Mouse (Mus musculus) limb, embryonic 12.5 days (tissue): ENCODE results near the gene Prdm8. TPM values are rescaled to one million over a fixed set of nuclear protein-coding genes. Genes with fewer than 3 reads are reported as not detected.

Experiments
- ATAC-seq: fragments of 200-750 bp; cut with Nextera tagmentation; 2 replicates; pipeline ENCODE4 v1.8.0; 2017; ENCODE audit warnings: low read depth, moderate TSS enrichment; ENCODE audit not compliant: insufficient number of reproducible peaks, insufficient read depth, low FRiP score, low TSS enrichment
- H3K27ac ChIP-seq: fragments of 300-500 bp; sonication (generic); 2 replicates; pipeline ENCODE4 v1.5.1; 2016; ENCODE audit warnings: mild to moderate bottlenecking, moderate library complexity
- H3K27me3 ChIP-seq: fragments of 300-500 bp; sonication (generic); 2 replicates; pipeline ENCODE4 v1.6.1; 2016; ENCODE audit warnings: mild to moderate bottlenecking, moderate library complexity
- H3K36me3 ChIP-seq: fragments of 300-500 bp; sonication (generic); 2 replicates; pipeline ENCODE4 v1.6.1; 2016; ENCODE audit warnings: mild to moderate bottlenecking, moderate library complexity
- H3K4me1 ChIP-seq: fragments of 300-500 bp; sonication (generic); replicated peaks from 2 replicates; pipeline ENCODE4 v1.6.1; 2016
- H3K4me2 ChIP-seq: fragments of 300-500 bp; sonication (generic); 2 replicates; pipeline ENCODE4 v1.6.1; 2016; ENCODE audit warnings: mild to moderate bottlenecking, moderate library complexity
- H3K4me3 ChIP-seq: fragments of 300-500 bp; sonication (generic); replicated peaks from 2 replicates; pipeline ENCODE4 v1.5.1; 2016; ENCODE audit warnings: mild to moderate bottlenecking
- H3K9ac ChIP-seq: fragments of 300-500 bp; sonication (generic); replicated peaks from 2 replicates; pipeline ENCODE4 v1.6.1; 2016; ENCODE audit warnings: mild to moderate bottlenecking, moderate library complexity
- H3K9me3 ChIP-seq: fragments of 300-500 bp; sonication (generic); 2 replicates; pipeline ENCODE4 v1.6.1; 2016; ENCODE audit warnings: mild to moderate bottlenecking, moderate library complexity
- WGBS: fragments of 180-500 bp; shearing (Covaris S2); methylation state at CpG from one replicate; pipeline ENCODE4 v1.1.7; 2016; 5-methylcytosine and 5-hydroxymethylcytosine counted together
- polyA plus RNA-seq: library from polyadenylated mRNA; unstranded; fragments of >200 nt; fragmentation: Nextera tagmentation; extraction: Ambion mirVana; gene quantifications from 2 replicates; pipeline ENCODE4 v1.2.1, GENCODE M21; 2016

The Prdm8 gene
- polyA plus RNA-seq, 1 experiment from 2014 or later, result 0.18 TPM

GRCm38 (mm10) chr5:98173694-98174093, 6.7 kb downstream of the Prdm8 start:
- H3K36me3 ChIP-seq, result no peaks in the 10 kb centered on the region
- ATAC-seq, result no peak
- no peak overlapping the region for H3K9ac ChIP-seq
- peaks cover 92% of the 10 kb centered on the region for H3K27me3 ChIP-seq
- no peak overlapping the region for H3K4me3 ChIP-seq
- no peaks in the 10 kb centered on the region for H3K9me3 ChIP-seq
- no peak overlapping the region for H3K4me2 ChIP-seq
- H3K27ac ChIP-seq, result no peak overlapping the region
- peaks cover 15% of the 10 kb centered on the region for H3K4me1 ChIP-seq

- Histone ChIP-seq H3K9ac (no peak overlapping the region), H3K9me3 (no peaks in the 10 kb centered on the region), H3K4me3 (no peak overlapping the region), H3K36me3 (no peaks in the 10 kb centered on the region), H3K27ac (no peak overlapping the region), H3K27me3 (peaks cover 90% of the 10 kb centered on the region), H3K4me1 (peaks cover 11% of the 10 kb centered on the region), H3K4me2 (no peak overlapping the region)
- 1% methylated on average over 12 of the region's 12 CpGs for WGBS
- ATAC-seq, result no peak
Measured at GRCm38 (mm10) chr5:98179606-98180005, 12.6 kb downstream of the Prdm8 start.

DNA sequence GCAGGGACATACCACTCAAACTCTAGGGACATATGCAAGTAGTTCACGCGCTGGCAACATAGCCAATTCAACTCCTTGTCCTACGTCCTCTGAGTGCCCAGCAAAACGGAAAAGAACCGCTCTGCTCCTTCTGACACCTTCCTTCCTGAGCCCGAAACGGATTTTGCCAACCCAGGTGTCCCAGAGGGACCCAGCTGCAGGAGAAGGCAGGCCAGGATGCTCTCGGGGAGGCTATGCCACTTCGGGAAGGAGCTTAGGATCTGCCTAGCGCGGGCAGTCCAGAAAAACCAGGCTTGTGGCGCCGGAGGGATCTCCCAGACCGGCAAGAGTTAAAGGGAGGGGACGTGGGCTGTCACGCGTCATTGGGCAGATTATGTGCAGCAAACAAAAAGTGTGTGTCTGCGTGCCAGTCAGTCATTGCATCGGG, 13.5 kb downstream of the Prdm8 start:
- no peak overlapping the region for H3K9ac ChIP-seq

GRCm38 (mm10) chr5:98180888-98181635, 14.1 kb downstream of the Prdm8 start:
- Histone ChIP-seq H3K9ac (no peak overlapping the region), H3K36me3 (no peaks in the 10 kb centered on the region), H3K27ac (no peak overlapping the region), H3K4me1 (peaks cover 16% of the 10 kb centered on the region), H3K27me3 (peaks cover 93% of the 10 kb centered on the region), H3K9me3 (no peaks in the 10 kb centered on the region), H3K4me3 (0 out of 2 replicates have a peak overlapping the region, but pooled peaks have one; percentile 17), H3K4me2 (peak overlapping the region; percentile 37)
- no peak for ATAC-seq
- under 1% methylated on average over 27 of the region's 27 CpGs for WGBS

More for the DNA sequence above, 13.5 kb downstream of the Prdm8 start:
- no peak for ATAC-seq
- Histone ChIP-seq H3K4me3 (0 out of 2 replicates have a peak overlapping the region, but pooled peaks have one; percentile 17), H3K4me1 (peaks cover 11% of the 10 kb centered on the region), H3K9me3 (no peaks in the 10 kb centered on the region), H3K27me3 (peaks cover 92% of the 10 kb centered on the region), H3K27ac (no peak overlapping the region), H3K4me2 (peak overlapping the region; percentile 37), H3K36me3 (no peaks in the 10 kb centered on the region)
- under 1% methylated on average over 19 of the region's 19 CpGs for WGBS

DNA sequence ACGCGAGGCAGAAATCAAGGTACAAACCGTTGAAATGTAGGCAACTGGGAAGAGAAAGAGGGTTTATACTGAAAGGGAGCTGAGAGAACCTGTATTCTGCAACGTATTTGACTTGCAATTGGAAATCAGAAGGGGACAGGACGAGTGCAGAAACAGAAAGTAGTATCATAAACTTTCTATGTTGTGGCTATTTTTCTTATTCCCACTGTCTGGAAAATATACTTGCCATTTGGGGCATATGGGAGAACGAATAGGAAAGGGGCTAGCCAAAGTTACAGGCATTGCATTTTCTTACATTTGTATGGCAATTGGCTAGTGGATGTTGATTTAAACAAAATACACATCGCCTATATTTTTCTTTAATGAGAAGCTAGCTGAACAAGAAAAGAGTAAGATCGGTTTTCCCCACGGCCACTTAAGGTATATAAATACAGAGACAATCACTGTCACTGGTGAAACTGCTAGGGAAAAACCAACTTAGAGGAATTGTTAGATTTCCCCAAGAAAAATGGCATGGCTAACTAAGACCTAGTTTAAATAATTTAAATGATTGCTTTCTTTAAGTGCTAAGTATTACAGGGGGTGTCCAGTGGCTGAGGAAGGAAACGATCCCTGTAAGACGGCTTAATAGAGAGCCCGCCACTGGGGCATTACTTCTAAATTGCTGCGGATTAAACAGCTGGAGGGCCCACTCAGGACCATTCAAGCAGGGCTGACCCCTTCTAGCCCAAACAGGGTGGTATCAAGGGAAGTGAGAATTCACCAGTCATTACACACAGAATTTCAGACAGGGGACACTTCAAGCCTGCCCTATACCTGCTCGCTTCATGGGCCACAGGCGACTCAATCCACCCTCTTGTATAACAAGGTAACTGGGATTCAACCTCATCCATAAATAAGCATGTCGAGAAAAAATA, 14.9 kb downstream of the Prdm8 start:
- no peaks in the 10 kb centered on the region for H3K9me3 ChIP-seq
- H3K4me1 ChIP-seq, result peaks cover 23% of the 10 kb centered on the region
- no peak for ATAC-seq
- 0 out of 2 replicates have a peak overlapping the region, but pooled peaks have one; percentile 17 for H3K4me3 ChIP-seq
- no peak overlapping the region for H3K27ac ChIP-seq
- H3K4me2 ChIP-seq, result no peak overlapping the region
- no peaks in the 10 kb centered on the region for H3K36me3 ChIP-seq
- WGBS, result 2% methylated on average over 16 of the region's 16 CpGs
- H3K9ac ChIP-seq, result no peak overlapping the region
- H3K27me3 ChIP-seq, result peaks cover 91% of the 10 kb centered on the region

GRCm38 (mm10) chr5:98182603-98182920, 15.6 kb downstream of the Prdm8 start:
- Histone ChIP-seq H3K9ac (no peak overlapping the region), H3K9me3 (no peaks in the 10 kb centered on the region), H3K27ac (no peak overlapping the region), H3K27me3 (peaks cover 90% of the 10 kb centered on the region), H3K36me3 (no peaks in the 10 kb centered on the region), H3K4me2 (no peak overlapping the region), H3K4me1 (peaks cover 23% of the 10 kb centered on the region), H3K4me3 (no peak overlapping the region)
- no peak for ATAC-seq
- 3% methylated on average over 5 of the region's 5 CpGs for WGBS

DNA sequence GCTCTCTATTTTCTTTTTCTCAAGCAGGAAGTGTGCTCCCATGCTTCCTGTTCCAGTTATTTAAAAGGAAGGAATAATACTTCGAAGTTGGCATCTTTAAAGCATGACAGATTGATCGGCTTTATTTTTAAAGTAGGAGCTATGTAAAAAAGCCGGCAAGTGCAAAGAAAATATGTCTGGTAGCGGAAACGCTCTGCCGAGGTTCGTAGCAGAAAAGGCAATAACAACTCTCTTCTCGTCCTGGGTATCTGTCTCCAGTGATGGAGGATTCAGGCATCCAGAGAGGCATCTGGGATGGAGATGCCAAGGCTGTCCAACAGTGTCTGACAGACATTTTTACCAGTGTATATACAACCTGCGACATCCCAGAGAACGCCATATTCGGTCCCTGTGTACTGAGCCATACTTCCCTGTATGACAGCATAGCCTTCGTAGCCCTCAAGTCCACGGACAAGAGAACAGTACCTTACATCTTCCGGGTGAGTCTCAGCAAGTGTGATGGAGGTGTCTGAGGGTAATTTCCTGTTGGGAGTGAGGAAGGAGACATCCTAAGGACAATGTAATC, 16.1 kb downstream of the Prdm8 start:
- ATAC-seq, result no peak
- H3K4me2 ChIP-seq, result no peak overlapping the region
- H3K4me3 ChIP-seq, result no peak overlapping the region
- H3K4me1 ChIP-seq, result peaks cover 23% of the 10 kb centered on the region
- no peak overlapping the region for H3K27ac ChIP-seq
- H3K9ac ChIP-seq, result no peak overlapping the region
- peaks cover 92% of the 10 kb centered on the region for H3K27me3 ChIP-seq
- 2% methylated on average over 14 of the region's 14 CpGs for WGBS
- H3K36me3 ChIP-seq, result no peaks in the 10 kb centered on the region
- H3K9me3 ChIP-seq, result no peaks in the 10 kb centered on the region

- 3% methylated on average over 17 of the region's 17 CpGs for WGBS
Measured at GRCm38 (mm10) chr5:98184281-98184910, 17.4 kb downstream of the Prdm8 start.

GRCm38 (mm10) chr5:98184971-98185805, 18.2 kb downstream of the Prdm8 start:
- H3K36me3 ChIP-seq, result no peaks in the 10 kb centered on the region
- H3K4me1 ChIP-seq, result peaks cover 32% of the 10 kb centered on the region
- WGBS, result under 1% methylated on average over 79 of the region's 89 CpGs
- no peak overlapping the region for H3K27ac ChIP-seq
- peak overlapping the region; percentile 56 for H3K4me3 ChIP-seq
- H3K9me3 ChIP-seq, result no peaks in the 10 kb centered on the region
- H3K4me2 ChIP-seq, result peak overlapping the region; percentile 90
- ATAC-seq, result peak; percentile 45; the same call in 1 of the 2 replicates
- H3K9ac ChIP-seq, result peak overlapping the region; percentile 57; the same call in 1 of the 2 replicates
- H3K27me3 ChIP-seq, result peaks cover 91% of the 10 kb centered on the region

More at GRCm38 (mm10) chr5:98184281-98184910, 17.4 kb downstream of the Prdm8 start:
- no peaks in the 10 kb centered on the region for H3K36me3 ChIP-seq
- no peak for ATAC-seq
- H3K9me3 ChIP-seq, result no peaks in the 10 kb centered on the region
- H3K27me3 ChIP-seq, result peaks cover 91% of the 10 kb centered on the region
- H3K4me1 ChIP-seq, result peaks cover 27% of the 10 kb centered on the region
- H3K4me2 ChIP-seq, result peak overlapping the region; percentile 90
- H3K4me3 ChIP-seq, result no peak overlapping the region
- no peak overlapping the region for H3K27ac ChIP-seq
- H3K9ac ChIP-seq, result no peak overlapping the region
